Mouse (Mus musculus): ENCODE measurements around the gene Arl13a. TPM values are rescaled to one million over a fixed set of nuclear protein-coding genes. Genes with fewer than 3 reads are reported as not detected.
"Not testable (repeated sequence)": the region's sequence is repeated elsewhere in the genome, so short reads cannot be mapped to it uniquely, and the experiment has no call there.

Gene Arl13a
- not detected in 2 replicates for polyA plus RNA-seq (2015; fragmentation: Nextera tagmentation; extraction: Ambion mirVana)

DNA sequence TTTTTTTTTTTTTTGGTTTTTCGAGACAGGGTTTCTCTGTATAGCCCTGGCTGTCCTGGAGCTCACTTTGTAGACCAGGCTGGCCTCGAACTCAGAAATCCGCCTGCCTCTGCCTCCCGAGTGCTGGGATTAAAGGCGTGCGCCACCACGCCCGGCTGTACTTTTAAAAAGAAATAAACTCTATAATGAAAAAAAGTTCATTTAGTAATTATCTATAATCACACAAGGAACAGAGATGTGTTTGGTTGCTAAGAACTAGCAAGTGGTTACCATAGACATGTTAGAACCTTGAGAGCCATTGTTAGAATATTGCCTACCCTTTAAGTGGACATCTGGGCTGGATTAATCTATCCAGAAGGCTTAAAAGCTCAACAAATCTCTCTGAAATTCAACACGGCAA lies at the start of gene Arl13a:
Arl13a (plus strand) TSS at position 301 of the 400 bp plus-strand sequence.
- H3K27ac ChIP-seq (replicated peaks); H3K4me2 ChIP-seq; ATAC-seq (ENCODE audit: low FRiP score); H3K9ac ChIP-seq (replicated peaks); H3K9me3 ChIP-seq (replicated peaks); H3K27me3 ChIP-seq (replicated peaks); H3K36me3 ChIP-seq; H3K4me3 ChIP-seq (replicated peaks); H3K4me1 ChIP-seq: not testable (repeated sequence)
- 94% methylated on average over 9 of the region's 9 CpGs for WGBS

DNA sequence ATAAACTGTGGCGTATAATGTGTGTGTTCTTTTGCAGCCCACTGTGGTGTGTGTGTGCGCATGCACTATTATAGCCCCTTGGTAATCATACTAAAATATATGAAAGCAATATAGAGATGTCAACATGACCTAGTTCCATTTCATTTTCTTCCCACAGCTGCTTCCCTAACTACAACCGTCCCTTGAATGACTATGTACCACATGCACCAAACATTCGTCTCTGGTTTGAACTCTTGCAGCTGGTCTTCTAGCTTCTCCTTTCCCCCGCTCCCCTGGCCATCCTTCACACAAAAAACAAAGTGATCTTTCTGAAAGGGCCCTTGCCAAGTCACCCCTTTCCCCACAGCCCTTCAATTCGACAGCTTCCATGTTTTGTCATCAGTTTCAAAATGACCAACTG lies 47.3 kb upstream of the Arl13a start:
- WGBS, result 73% methylated on average over 6 of the region's 6 CpGs
- no peak overlapping the region for H3K4me3 ChIP-seq (replicated peaks)
- no peak for ATAC-seq (ENCODE audit: low FRiP score)

DNA sequence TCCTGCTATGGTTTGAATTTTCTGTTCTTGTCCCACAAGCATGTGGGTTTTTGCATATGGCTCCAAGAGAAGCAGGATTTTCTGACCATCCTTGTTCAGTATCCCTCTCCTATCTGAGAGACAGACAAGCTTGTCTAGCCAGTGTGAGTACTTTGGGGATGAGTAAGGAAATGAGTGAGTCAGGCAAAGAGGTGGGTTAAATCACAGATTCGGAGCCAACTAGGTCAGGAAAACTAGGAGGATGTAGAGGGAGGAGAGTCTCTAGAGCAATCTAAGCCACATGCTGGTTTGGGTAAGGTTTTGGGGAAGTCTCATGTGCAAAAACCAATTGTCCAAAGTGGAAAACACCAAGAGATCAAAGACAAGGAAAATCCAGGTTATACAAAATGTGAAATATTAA lies 45.8 kb upstream of the Arl13a start:
- Histone ChIP-seq H3K27ac (replicated peaks) (no peak overlapping the region), H3K4me3 (replicated peaks) (no peak overlapping the region), H3K4me2 (no peak overlapping the region), H3K9me3 (replicated peaks) (no peaks in the 10 kb centered on the region), H3K9ac (replicated peaks) (no peak overlapping the region), H3K4me1 (no peaks in the 10 kb centered on the region), H3K27me3 (replicated peaks) (no peaks in the 10 kb centered on the region), H3K36me3 (no peaks in the 10 kb centered on the region)
- ATAC-seq (ENCODE audit: low FRiP score), result no peak
- 100% methylated on average over 1 of the region's 1 CpGs for WGBS

More for the DNA sequence above, 47.3 kb upstream of the Arl13a start:
- H3K4me1 ChIP-seq, result no peaks in the 10 kb centered on the region
- no peak overlapping the region for H3K4me2 ChIP-seq
- no peak overlapping the region for H3K9ac ChIP-seq (replicated peaks)
- H3K9me3 ChIP-seq (replicated peaks), result no peaks in the 10 kb centered on the region
- H3K27me3 ChIP-seq (replicated peaks), result no peaks in the 10 kb centered on the region
- no peak overlapping the region for H3K27ac ChIP-seq (replicated peaks)
- no peaks in the 10 kb centered on the region for H3K36me3 ChIP-seq

DNA sequence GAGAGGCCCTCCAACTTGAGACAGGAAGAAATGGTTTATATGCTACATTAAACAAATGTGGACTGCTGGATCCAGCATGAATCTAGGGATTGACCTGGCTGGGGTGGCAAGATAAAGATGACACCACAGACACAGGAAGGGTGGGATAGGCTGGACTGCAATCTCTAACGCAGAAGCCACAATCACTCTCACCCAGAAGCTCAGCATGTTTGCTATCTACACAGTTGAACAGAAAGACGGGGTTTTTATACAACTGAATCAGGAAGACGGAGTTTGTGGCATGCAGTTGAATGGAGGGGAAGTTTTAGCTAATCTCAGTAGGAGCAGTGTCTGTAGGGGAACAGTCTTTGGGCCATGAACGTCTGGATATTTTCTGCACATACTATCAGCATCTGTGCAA lies 45.3 kb upstream of the Arl13a start:
- 92% methylated on average over 4 of the region's 4 CpGs for WGBS
- Histone ChIP-seq H3K9ac (replicated peaks) (no peak overlapping the region), H3K36me3 (no peaks in the 10 kb centered on the region), H3K27ac (replicated peaks) (no peak overlapping the region), H3K27me3 (replicated peaks) (no peaks in the 10 kb centered on the region), H3K9me3 (replicated peaks) (no peaks in the 10 kb centered on the region), H3K4me2 (no peak overlapping the region), H3K4me1 (no peaks in the 10 kb centered on the region), H3K4me3 (replicated peaks) (no peak overlapping the region)
- no peak for ATAC-seq (ENCODE audit: low FRiP score)

DNA sequence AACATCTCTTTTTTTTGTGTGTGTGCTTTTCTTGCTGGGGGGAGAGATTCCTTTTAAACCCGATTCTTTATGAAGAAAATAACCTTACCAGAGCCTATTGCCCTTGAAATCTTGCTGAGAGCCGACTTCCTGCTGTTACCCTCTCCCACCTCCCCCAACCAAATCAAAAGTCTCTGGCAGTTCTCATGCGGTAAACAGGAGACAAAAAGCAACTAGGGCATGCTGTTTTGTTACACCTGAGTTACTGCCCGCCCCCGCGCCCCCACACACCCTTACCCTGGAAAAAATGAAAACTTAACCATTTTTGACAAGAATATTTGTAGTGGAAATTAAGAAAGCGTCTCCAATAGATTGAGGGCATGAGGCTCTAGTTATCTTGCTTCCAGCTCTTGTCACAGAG lies 29.1 kb upstream of the Arl13a start:
- Histone ChIP-seq H3K4me3 (replicated peaks) (no peak overlapping the region), H3K4me1 (no peaks in the 10 kb centered on the region), H3K4me2 (no peak overlapping the region), H3K9me3 (replicated peaks) (no peaks in the 10 kb centered on the region), H3K9ac (replicated peaks) (no peak overlapping the region), H3K27ac (replicated peaks) (no peak overlapping the region), H3K36me3 (no peaks in the 10 kb centered on the region), H3K27me3 (replicated peaks) (peaks cover 6% of the 10 kb centered on the region; the same call in 1 of the 2 replicates)
- 36% methylated on average over 7 of the region's 7 CpGs for WGBS
- no peak for ATAC-seq (ENCODE audit: low FRiP score)

DNA sequence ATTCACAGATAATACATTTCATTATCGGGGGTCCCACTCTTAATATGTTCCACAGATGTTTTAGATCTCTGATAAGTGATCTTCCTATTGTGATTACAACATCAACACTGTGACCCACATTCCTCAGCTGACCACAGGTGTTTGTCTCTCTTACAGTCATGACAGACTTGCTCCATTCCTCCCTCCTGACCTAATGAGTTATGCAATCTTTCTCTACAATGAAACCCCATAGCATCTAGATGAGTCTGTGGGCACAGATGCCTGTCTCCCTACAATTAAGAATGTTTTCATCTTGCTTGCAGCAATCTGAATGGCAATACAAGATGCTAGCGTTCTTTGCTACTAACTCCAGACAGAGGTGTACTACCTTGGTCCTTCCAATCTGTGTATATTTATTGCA lies 26.9 kb upstream of the Arl13a start:
- no peaks in the 10 kb centered on the region for H3K9me3 ChIP-seq (replicated peaks)
- no peaks in the 10 kb centered on the region for H3K36me3 ChIP-seq
- ATAC-seq (ENCODE audit: low FRiP score), result no peak
- H3K27ac ChIP-seq (replicated peaks), result no peak overlapping the region
- H3K9ac ChIP-seq (replicated peaks), result no peak overlapping the region
- WGBS, result 85% methylated on average over 2 of the region's 2 CpGs
- no peak overlapping the region for H3K4me3 ChIP-seq (replicated peaks)
- no peak overlapping the region for H3K4me2 ChIP-seq
- no peaks in the 10 kb centered on the region for H3K4me1 ChIP-seq
- peaks cover 6% of the 10 kb centered on the region; the same call in 1 of the 2 replicates for H3K27me3 ChIP-seq (replicated peaks)

DNA sequence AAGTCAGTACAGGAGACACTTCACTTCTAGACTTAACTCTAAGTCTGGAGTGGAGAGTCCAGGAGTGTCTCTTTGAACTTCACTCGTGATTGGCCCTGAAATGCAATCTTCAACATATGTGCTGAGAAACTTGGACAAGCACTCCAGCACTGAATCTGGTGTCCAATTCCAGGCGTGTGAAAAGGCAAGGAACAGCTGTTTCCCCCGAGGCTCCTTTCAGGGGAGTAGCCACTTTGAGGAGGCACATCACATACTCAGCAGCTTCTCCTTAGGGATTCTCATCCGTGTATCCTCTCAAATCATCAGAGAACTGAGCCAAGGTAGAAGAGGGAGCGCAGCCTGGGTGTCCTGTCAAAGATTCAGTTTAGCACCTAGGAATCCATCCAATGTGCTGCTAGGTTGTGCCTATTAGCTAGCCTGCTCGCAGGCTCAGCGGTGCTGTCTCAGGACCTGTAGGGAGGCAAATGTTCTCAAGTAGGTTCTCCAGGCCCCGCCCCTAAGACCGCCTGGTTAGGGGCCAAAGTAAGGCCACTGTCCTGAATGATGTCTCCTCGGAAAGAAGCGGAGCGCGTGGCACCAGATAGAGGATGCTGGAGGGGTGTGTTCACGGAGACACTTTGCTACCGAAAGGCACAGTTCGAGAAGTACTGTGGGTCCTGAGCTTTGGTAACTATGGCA lies 25.1 kb upstream of the Arl13a start, which contains the start of gene Xkrx:
Xkrx (minus strand) TSS at position 34 of the 678 bp plus-strand sequence.
- Histone ChIP-seq H3K27me3 (replicated peaks) (peaks cover 6% of the 10 kb centered on the region; the same call in 1 of the 2 replicates), H3K27ac (replicated peaks) (no peak within 1 kb of the TSS), H3K9me3 (replicated peaks) (no peaks in the 10 kb centered on the region), H3K4me3 (replicated peaks) (peak within 1 kb of the TSS; percentile 40), H3K4me1 (no peaks in the 10 kb centered on the region), H3K4me2 (peak within 1 kb of the TSS; percentile 61), H3K9ac (replicated peaks) (peak within 1 kb of the TSS; percentile 26; the same call in 1 of the 2 replicates), H3K36me3 (no peaks in the 10 kb centered on the region)
- 38% methylated on average over 16 of the region's 16 CpGs for WGBS
- ATAC-seq (ENCODE audit: low FRiP score), result peak; percentile 47; the same call in 1 of the 2 replicates

DNA sequence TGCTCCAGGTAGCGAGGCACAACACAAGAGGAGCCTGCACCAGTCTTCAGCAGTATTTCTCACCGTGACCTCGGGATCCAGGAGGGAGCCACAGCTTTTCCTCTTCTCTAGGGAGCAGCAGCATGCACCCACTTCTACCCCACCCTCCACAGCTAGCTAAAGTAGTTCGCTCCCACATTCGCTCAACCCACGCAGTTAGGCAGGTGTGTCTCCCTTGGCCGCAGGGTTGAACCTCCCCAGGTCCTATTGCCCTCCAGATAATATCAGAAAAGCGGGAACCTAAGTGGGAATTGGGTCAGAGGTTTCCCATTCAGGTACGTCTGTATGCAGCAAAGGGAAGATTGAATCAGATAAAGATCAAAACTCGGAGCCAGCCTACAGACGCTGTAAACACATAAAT lies 24.5 kb upstream of the Arl13a start:
- Histone ChIP-seq H3K9me3 (replicated peaks) (no peaks in the 10 kb centered on the region), H3K4me1 (no peaks in the 10 kb centered on the region), H3K36me3 (no peaks in the 10 kb centered on the region), H3K4me2 (peak overlapping the region; percentile 61), H3K27me3 (replicated peaks) (peaks cover 6% of the 10 kb centered on the region; the same call in 1 of the 2 replicates), H3K9ac (replicated peaks) (peak overlapping the region; percentile 26; the same call in 1 of the 2 replicates), H3K4me3 (replicated peaks) (peak overlapping the region; percentile 40), H3K27ac (replicated peaks) (no peak overlapping the region)
- WGBS, result 20% methylated on average over 11 of the region's 11 CpGs
- peak; percentile 35; the same call in 1 of the 2 replicates for ATAC-seq (ENCODE audit: low FRiP score)

DNA sequence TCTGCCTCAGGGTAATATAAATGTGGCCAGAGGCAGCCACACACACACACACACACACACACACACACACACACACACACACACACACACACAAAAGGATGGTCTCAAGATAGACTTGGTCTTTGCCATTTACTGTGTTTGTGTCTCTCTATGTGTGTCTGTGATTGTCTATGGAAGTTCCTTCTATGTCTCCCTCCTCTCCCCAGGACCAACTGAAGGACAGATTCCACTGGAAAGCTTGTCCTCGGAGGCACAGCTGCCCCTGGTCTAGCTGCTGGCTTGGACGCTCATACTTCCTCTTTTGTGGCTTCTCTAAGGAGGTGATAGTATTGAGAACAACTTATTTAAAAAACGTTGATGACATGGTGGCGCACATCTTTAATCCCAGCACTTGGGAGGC lies 23.8 kb upstream of the Arl13a start:
- 69% methylated on average over 4 of the region's 4 CpGs for WGBS
- H3K4me3 ChIP-seq (replicated peaks), result no peak overlapping the region
- H3K27ac ChIP-seq (replicated peaks), result no peak overlapping the region
- H3K27me3 ChIP-seq (replicated peaks), result peaks cover 6% of the 10 kb centered on the region; the same call in 1 of the 2 replicates
- no peaks in the 10 kb centered on the region for H3K4me1 ChIP-seq
- no peak overlapping the region for H3K9ac ChIP-seq (replicated peaks)
- no peaks in the 10 kb centered on the region for H3K9me3 ChIP-seq (replicated peaks)
- ATAC-seq (ENCODE audit: low FRiP score), result no peak
- H3K36me3 ChIP-seq, result no peaks in the 10 kb centered on the region
- peak overlapping the region; percentile 61 for H3K4me2 ChIP-seq

DNA sequence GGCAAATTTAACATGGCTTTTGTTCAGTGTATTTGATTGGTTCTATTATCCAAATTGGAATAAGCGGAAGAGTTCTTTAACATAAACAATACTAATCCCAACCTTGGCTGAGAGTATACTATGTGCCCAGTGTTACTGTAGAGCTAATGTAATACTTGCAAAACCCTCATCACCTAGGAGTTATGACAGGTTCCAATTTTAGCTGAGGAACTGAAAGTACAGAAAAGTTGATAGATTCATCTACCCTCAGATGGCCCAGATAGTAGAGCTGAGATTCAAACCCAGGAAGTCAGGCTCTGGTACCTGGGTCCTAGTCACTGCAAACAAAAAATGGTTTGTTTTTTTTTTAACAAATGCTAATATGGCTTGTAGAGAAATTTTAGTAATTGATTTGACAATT lies 16.7 kb upstream of the Arl13a start:
- Histone ChIP-seq H3K9ac (replicated peaks) (no peak overlapping the region), H3K4me3 (replicated peaks) (no peak overlapping the region), H3K36me3 (no peaks in the 10 kb centered on the region), H3K27me3 (replicated peaks) (no peaks in the 10 kb centered on the region), H3K4me1 (no peaks in the 10 kb centered on the region), H3K27ac (replicated peaks) (no peak overlapping the region), H3K4me2 (no peak overlapping the region), H3K9me3 (replicated peaks) (no peaks in the 10 kb centered on the region)
- ATAC-seq (ENCODE audit: low FRiP score), result no peak
- 94% methylated on average over 1 of the region's 1 CpGs for WGBS

DNA sequence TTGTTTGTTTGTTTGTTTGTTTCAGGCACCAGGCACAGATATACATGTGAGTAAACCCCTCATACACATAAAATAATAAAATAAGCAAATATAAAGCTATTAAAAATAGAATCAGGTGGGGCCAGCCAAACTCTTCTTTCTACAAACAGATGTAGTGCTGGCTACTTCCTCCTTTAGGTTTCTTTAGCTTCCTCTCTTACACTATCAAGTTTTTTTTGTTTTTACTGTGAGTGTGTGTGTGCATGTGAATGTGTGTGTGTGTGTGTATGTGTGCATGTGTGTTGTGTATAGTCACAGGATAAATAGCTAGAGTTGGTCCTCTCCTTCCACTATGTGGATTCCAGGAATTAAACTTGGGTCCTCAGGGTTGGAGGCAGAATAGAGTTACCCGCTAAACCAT lies 12.6 kb upstream of the Arl13a start:
- Histone ChIP-seq H3K27ac (replicated peaks) (no peak overlapping the region), H3K27me3 (replicated peaks) (no peaks in the 10 kb centered on the region), H3K36me3 (no peaks in the 10 kb centered on the region), H3K9me3 (replicated peaks) (no peaks in the 10 kb centered on the region), H3K4me1 (no peaks in the 10 kb centered on the region), H3K4me2 (no peak overlapping the region), H3K4me3 (replicated peaks) (no peak overlapping the region), H3K9ac (replicated peaks) (no peak overlapping the region)
- ATAC-seq (ENCODE audit: low FRiP score), result no peak
- 96% methylated on average over 1 of the region's 1 CpGs for WGBS

DNA sequence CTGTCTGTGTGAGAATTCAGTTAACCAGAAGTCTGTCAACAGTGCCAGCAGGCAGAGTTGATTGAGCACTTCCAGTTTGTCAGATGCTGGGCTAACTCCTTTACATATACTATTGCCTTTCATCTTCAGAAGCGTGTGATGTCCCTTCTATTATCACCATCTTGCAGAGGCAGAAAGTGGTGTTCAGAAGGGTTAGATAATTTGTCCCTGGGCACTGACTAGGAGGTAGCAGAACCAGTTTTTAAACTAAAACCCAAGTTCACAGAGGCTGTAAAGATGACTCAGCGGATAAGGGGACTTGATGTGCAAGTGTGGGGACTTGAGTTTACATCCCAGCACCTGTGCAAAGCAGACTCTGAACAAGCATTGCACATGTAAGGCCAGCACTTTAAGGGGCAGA lies 21.2 kb downstream of the Arl13a start:
- Histone ChIP-seq H3K4me1 (no peaks in the 10 kb centered on the region), H3K4me2 (no peak overlapping the region), H3K9ac (replicated peaks) (no peak overlapping the region), H3K4me3 (replicated peaks) (no peak overlapping the region), H3K9me3 (replicated peaks) (no peaks in the 10 kb centered on the region), H3K27ac (replicated peaks) (no peak overlapping the region), H3K36me3 (no peaks in the 10 kb centered on the region), H3K27me3 (replicated peaks) (no peaks in the 10 kb centered on the region)
- no peak for ATAC-seq (ENCODE audit: low FRiP score)
- 85% methylated on average over 2 of the region's 2 CpGs for WGBS

Measured in neural tube, embryonic 15.5 days (tissue).